Mouse (Mus musculus) embryonic facial prominence, embryonic 14.5 days (tissue): ENCODE measurements around the gene Islr. TPM values are rescaled to one million over a fixed set of nuclear protein-coding genes. Genes with fewer than 3 reads are reported as not detected.

Source experiments
- ATAC-seq: fragments of 200-750 bp; cut with Nextera tagmentation; 2 replicates; pipeline ENCODE4 v1.8.0; 2017; ENCODE audit warnings: low read depth, moderate number of reproducible peaks, moderate TSS enrichment
- DNase-seq: peaks from one replicate; pipeline ENCODE4 v3.0.0-alpha.2; 2015; ENCODE audit warnings: low spot score
- H3K27ac ChIP-seq: fragments of 300-500 bp; sonication (generic); replicated peaks from 2 replicates; pipeline ENCODE4 v1.5.1; 2014; ENCODE audit warnings: low read depth, mild to moderate bottlenecking, low read length, moderate library complexity
- H3K27me3 ChIP-seq: fragments of 300-500 bp; sonication (generic); replicated peaks from 2 replicates; pipeline ENCODE4 v1.6.1; 2014; ENCODE audit warnings: low read length; ENCODE audit not compliant: control insufficient read depth, insufficient read depth
- H3K36me3 ChIP-seq: fragments of 300-500 bp; sonication (generic); 2 replicates; pipeline ENCODE4 v1.6.1; 2014; ENCODE audit warnings: low read length, mixed read lengths; ENCODE audit not compliant: control insufficient read depth, insufficient read depth
- H3K4me1 ChIP-seq: fragments of 300-500 bp; sonication (generic); 2 replicates; pipeline ENCODE4 v1.6.1; 2014; ENCODE audit warnings: antibody characterized with exemption, low read length; ENCODE audit not compliant: control insufficient read depth, insufficient read depth
- H3K4me2 ChIP-seq: fragments of 300-500 bp; sonication (generic); 2 replicates; pipeline ENCODE4 v1.6.1; 2014; ENCODE audit warnings: low read depth, mild to moderate bottlenecking, low read length, moderate library complexity, mixed read lengths
- H3K4me3 ChIP-seq: fragments of 300-500 bp; sonication (generic); 2 replicates; pipeline ENCODE4 v1.5.1; 2014; ENCODE audit warnings: low read depth, mild to moderate bottlenecking, low read length
- H3K9ac ChIP-seq: fragments of 300-500 bp; sonication (generic); 2 replicates; pipeline ENCODE4 v1.6.1; 2014; ENCODE audit warnings: low read depth, mild to moderate bottlenecking, low read length, moderate library complexity, mixed read lengths
- H3K9me3 ChIP-seq: fragments of 300-500 bp; sonication (generic); 2 replicates; pipeline ENCODE4 v1.6.1; 2016; ENCODE audit warnings: low read length; ENCODE audit not compliant: control insufficient read depth
- WGBS: fragments of 180-500 bp; shearing (Covaris S2); extraction: QIAGEN DNeasy Blood & Tissue Kit; methylation state at CpG from one replicate; pipeline ENCODE4 v1.1.7; 2014; 5-methylcytosine and 5-hydroxymethylcytosine counted together
- polyA plus RNA-seq: library from polyadenylated mRNA; unstranded; fragments of >200 nt; fragmentation: Nextera tagmentation; extraction: Ambion mirVana; gene quantifications from 2 replicates; pipeline ENCODE4 v1.2.1, GENCODE M21; 2014

Islr gene
- polyA plus RNA-seq, 1 experiment from 2014 or later = 118 TPM

- Histone ChIP-seq H3K9me3 (0 out of 2 replicates have a peak, but pooled peaks cover 3% of the 10 kb centered on the region), H3K36me3 (no peaks in the 10 kb centered on the region), H3K4me2 (no peak overlapping the region), H3K4me1 (peaks cover 12% of the 10 kb centered on the region; the same call in 1 of the 2 replicates), H3K27me3 (no peaks in the 10 kb centered on the region), H3K27ac (peak overlapping the region; percentile 44; the same call in 1 of the 2 replicates), H3K9ac (no peak overlapping the region), H3K4me3 (no peak overlapping the region)
- WGBS = 58% methylated on average over 6 of the region's 6 CpGs
- ATAC-seq (no peak; the same call in 1 of the 2 replicates), DNase-seq (no peak)
Observed at GRCm38 (mm10) chr9:58169426-58169825, 34.7 kb downstream of the Islr start.

GRCm38 (mm10) chr9:58168880-58169279 is 35.2 kb downstream of the Islr start:
- Histone ChIP-seq H3K9me3 (0 out of 2 replicates have a peak, but pooled peaks cover 3% of the 10 kb centered on the region), H3K9ac (no peak overlapping the region), H3K27ac (peak overlapping the region; percentile 39; the same call in 1 of the 2 replicates), H3K27me3 (no peaks in the 10 kb centered on the region), H3K4me3 (no peak overlapping the region), H3K4me1 (peaks cover 12% of the 10 kb centered on the region; the same call in 1 of the 2 replicates), H3K4me2 (no peak overlapping the region), H3K36me3 (no peaks in the 10 kb centered on the region)
- WGBS = 38% methylated on average over 3 of the region's 3 CpGs
- DNase-seq (peak; percentile 83), ATAC-seq (peak; percentile 76)

GRCm38 (mm10) chr9:58165779-58166178 is 38.3 kb downstream of the Islr start:
- Histone ChIP-seq H3K4me1 (peaks cover 12% of the 10 kb centered on the region; the same call in 1 of the 2 replicates), H3K36me3 (no peaks in the 10 kb centered on the region), H3K4me3 (no peak overlapping the region), H3K27ac (no peak overlapping the region), H3K9me3 (no peaks in the 10 kb centered on the region), H3K27me3 (no peaks in the 10 kb centered on the region), H3K9ac (no peak overlapping the region), H3K4me2 (no peak overlapping the region)
- DNase-seq (no peak), ATAC-seq (no peak)
- 68% methylated on average over 1 of the region's 1 CpGs for WGBS

GRCm38 (mm10) chr9:58163146-58163545 is 41.0 kb downstream of the Islr start:
- Histone ChIP-seq H3K27me3 (no peaks in the 10 kb centered on the region), H3K36me3 (no peaks in the 10 kb centered on the region), H3K4me2 (no peak overlapping the region), H3K4me1 (peaks cover 16% of the 10 kb centered on the region), H3K4me3 (no peak overlapping the region), H3K9ac (no peak overlapping the region), H3K9me3 (no peaks in the 10 kb centered on the region), H3K27ac (no peak overlapping the region)
- no peak for ATAC-seq
- WGBS = 66% methylated on average over 5 of the region's 5 CpGs
- no peak for DNase-seq

- DNase-seq (no peak), ATAC-seq (no peak)
- Histone ChIP-seq H3K9me3 (no peaks in the 10 kb centered on the region), H3K27ac (no peak overlapping the region), H3K4me1 (peaks cover 26% of the 10 kb centered on the region), H3K4me3 (no peak overlapping the region), H3K36me3 (no peaks in the 10 kb centered on the region), H3K4me2 (no peak overlapping the region), H3K27me3 (no peaks in the 10 kb centered on the region), H3K9ac (no peak overlapping the region)
- 81% methylated on average over 3 of the region's 3 CpGs for WGBS
Observed at GRCm38 (mm10) chr9:58162173-58162572, 41.9 kb downstream of the Islr start.

GRCm38 (mm10) chr9:58160315-58160714 is 43.8 kb downstream of the Islr start:
- H3K27me3 ChIP-seq = no peaks in the 10 kb centered on the region
- WGBS = 69% methylated on average over 5 of the region's 5 CpGs
- ATAC-seq (no peak), DNase-seq (no peak)
- H3K4me3 ChIP-seq = no peak overlapping the region
- H3K4me2 ChIP-seq = no peak overlapping the region
- peaks cover 43% of the 10 kb centered on the region for H3K4me1 ChIP-seq
- H3K36me3 ChIP-seq = no peaks in the 10 kb centered on the region
- no peaks in the 10 kb centered on the region for H3K9me3 ChIP-seq
- H3K9ac ChIP-seq = no peak overlapping the region
- H3K27ac ChIP-seq = peak overlapping the region; percentile 96

- Histone ChIP-seq H3K4me3 (no peak overlapping the region), H3K36me3 (no peaks in the 10 kb centered on the region), H3K27me3 (no peaks in the 10 kb centered on the region), H3K9me3 (no peaks in the 10 kb centered on the region), H3K4me1 (peaks cover 48% of the 10 kb centered on the region), H3K4me2 (peak overlapping the region; percentile 65), H3K9ac (no peak overlapping the region), H3K27ac (peak overlapping the region; percentile 96)
- peak; percentile 67 for DNase-seq
- WGBS = 49% methylated on average over 4 of the region's 4 CpGs
- no peak for ATAC-seq
Observed at GRCm38 (mm10) chr9:58159855-58160254, 44.3 kb downstream of the Islr start.

GRCm38 (mm10) chr9:58158541-58159311 is 45.4 kb downstream of the Islr start:
- ATAC-seq = peak; percentile 94
- Histone ChIP-seq H3K4me1 (peaks cover 58% of the 10 kb centered on the region), H3K4me2 (peak overlapping the region; percentile 65), H3K36me3 (no peaks in the 10 kb centered on the region), H3K27ac (peak overlapping the region; percentile 96), H3K9ac (peak overlapping the region; percentile 61), H3K9me3 (no peaks in the 10 kb centered on the region), H3K4me3 (peak overlapping the region; percentile 38), H3K27me3 (no peaks in the 10 kb centered on the region)
- DNase-seq = peak; percentile 96
- WGBS = 10% methylated on average over 7 of the region's 7 CpGs

GRCm38 (mm10) chr9:58157838-58158237 is 46.3 kb downstream of the Islr start:
- WGBS = 68% methylated on average over 10 of the region's 13 CpGs
- Histone ChIP-seq H3K27ac (peak overlapping the region; percentile 96), H3K9me3 (no peaks in the 10 kb centered on the region), H3K36me3 (no peaks in the 10 kb centered on the region), H3K4me1 (peaks cover 66% of the 10 kb centered on the region), H3K4me2 (peak overlapping the region; percentile 65), H3K27me3 (no peaks in the 10 kb centered on the region), H3K9ac (peak overlapping the region; percentile 61), H3K4me3 (peak overlapping the region; percentile 38)
- DNase-seq = no peak
- no peak for ATAC-seq
